Mouse (Mus musculus) forebrain, embryonic 10.5 days (tissue): Measurements from ENCODE around the gene Pklr. TPM values are rescaled to one million over a fixed set of nuclear protein-coding genes. Genes with fewer than 3 reads are reported as not detected.

Source experiments
- DNase-seq: peaks from one replicate; pipeline ENCODE4 v3.0.0-alpha.2; 2017; ENCODE audit warnings: low spot score; ENCODE audit errors: extremely low spot score
- H3K27ac ChIP-seq: fragments of 300-500 bp; sonication (generic); 2 replicates; pipeline ENCODE4 v1.5.1; 2016; ENCODE audit warnings: mild to moderate bottlenecking
- H3K27me3 ChIP-seq: fragments of 300-500 bp; sonication (generic); 2 replicates; pipeline ENCODE4 v1.6.1; 2016; ENCODE audit warnings: mild to moderate bottlenecking; ENCODE audit not compliant: poor library complexity, severe bottlenecking
- H3K36me3 ChIP-seq: fragments of 300-500 bp; sonication (generic); replicated peaks from 2 replicates; pipeline ENCODE4 v1.6.1; 2016; ENCODE audit warnings: mild to moderate bottlenecking, moderate library complexity
- H3K4me1 ChIP-seq: fragments of 300-500 bp; sonication (generic); 2 replicates; pipeline ENCODE4 v1.6.1; 2016
- H3K4me3 ChIP-seq: fragments of 300-500 bp; sonication (generic); 2 replicates; pipeline ENCODE4 v1.5.1; 2016; ENCODE audit warnings: mild to moderate bottlenecking, moderate library complexity
- H3K9me3 ChIP-seq: fragments of 300-500 bp; sonication (generic); 2 replicates; pipeline ENCODE4 v1.6.1; 2016; ENCODE audit warnings: mild to moderate bottlenecking, moderate library complexity
- WGBS: fragments of 180-500 bp; shearing (Covaris S2); methylation state at CpG from one replicate; pipeline ENCODE4 v1.1.7; 2016; 5-methylcytosine and 5-hydroxymethylcytosine counted together
- polyA plus RNA-seq: library from polyadenylated mRNA; unstranded; fragments of >200 nt; fragmentation: Nextera tagmentation; extraction: Ambion mirVana; gene quantifications from 2 replicates; pipeline ENCODE4 v1.2.1, GENCODE M21; 2016

The Pklr gene
- polyA plus RNA-seq, 1 experiment from 2014 or later = 5.6 TPM

GRCm38 (mm10) chr3:89132285-89133062 is 3.5 kb upstream of the Pklr start:
- peak; percentile 46 for DNase-seq
- peaks cover 15% of the 10 kb centered on the region for H3K4me1 ChIP-seq
- peak overlapping the region; percentile 48 for H3K4me3 ChIP-seq
- 15% methylated on average over 30 of the region's 30 CpGs for WGBS
- H3K27me3 ChIP-seq = peaks cover 35% of the 10 kb centered on the region
- H3K9me3 ChIP-seq = no peaks in the 10 kb centered on the region
- H3K27ac ChIP-seq = peak overlapping the region; percentile 48
- H3K36me3 ChIP-seq = no peaks in the 10 kb centered on the region

- no peak overlapping the region for H3K4me3 ChIP-seq
- H3K27ac ChIP-seq = peak overlapping the region; percentile 31; the same call in 1 of the 2 replicates
- H3K9me3 ChIP-seq = no peaks in the 10 kb centered on the region
- H3K36me3 ChIP-seq = no peaks in the 10 kb centered on the region
- H3K27me3 ChIP-seq = peaks cover 35% of the 10 kb centered on the region
- peaks cover 15% of the 10 kb centered on the region for H3K4me1 ChIP-seq
- WGBS = 87% methylated on average over 7 of the region's 7 CpGs
- no peak for DNase-seq
Measured at GRCm38 (mm10) chr3:89133063-89133450, 2.9 kb upstream of the Pklr start.

- DNase-seq = no peak
- H3K36me3 ChIP-seq = no peaks in the 10 kb centered on the region
- WGBS = 92% methylated on average over 1 of the region's 1 CpGs
Measured at GRCm38 (mm10) chr3:89133752-89134151, 2.2 kb upstream of the Pklr start.

GRCm38 (mm10) chr3:89136365-89136764 is 423 bp downstream of the Pklr start:
- H3K4me3 ChIP-seq = peak overlapping the region; percentile 16
- H3K27ac ChIP-seq = peak overlapping the region; percentile 67
- no peaks in the 10 kb centered on the region; the same call in 1 of the 2 replicates for H3K36me3 ChIP-seq
- no peaks in the 10 kb centered on the region for H3K9me3 ChIP-seq
- peaks cover 35% of the 10 kb centered on the region for H3K27me3 ChIP-seq
- no peak for DNase-seq
- 39% methylated on average over 9 of the region's 9 CpGs for whole genome bisulfite sequencing
- peaks cover 10% of the 10 kb centered on the region for H3K4me1 ChIP-seq

More at GRCm38 (mm10) chr3:89133752-89134151, 2.2 kb upstream of the Pklr start:
- peak overlapping the region; percentile 21; the same call in 1 of the 2 replicates for H3K27ac ChIP-seq
- H3K4me1 ChIP-seq = peaks cover 14% of the 10 kb centered on the region
- peaks cover 35% of the 10 kb centered on the region for H3K27me3 ChIP-seq
- H3K9me3 ChIP-seq = no peaks in the 10 kb centered on the region
- H3K4me3 ChIP-seq = no peak overlapping the region

- Histone ChIP-seq H3K36me3 (no peaks in the 10 kb centered on the region; the same call in 1 of the 2 replicates), H3K4me1 (peaks cover 40% of the 10 kb centered on the region), H3K4me3 (no peak overlapping the region), H3K27ac (no peak overlapping the region), H3K9me3 (no peaks in the 10 kb centered on the region), H3K27me3 (peaks cover 58% of the 10 kb centered on the region)
- WGBS = 82% methylated on average over 10 of the region's 10 CpGs
- DNase-seq = no peak
Measured at GRCm38 (mm10) chr3:89144821-89145220, 8.9 kb downstream of the Pklr start.

- WGBS = 30% methylated on average over 8 of the region's 8 CpGs
- DNase-seq = no peak
Measured at GRCm38 (mm10) chr3:89145566-89145965, 9.6 kb downstream of the Pklr start.

GRCm38 (mm10) chr3:89147101-89147978 is 11.4 kb downstream of the Pklr start:
- H3K4me1 ChIP-seq = peaks cover 41% of the 10 kb centered on the region
- peak overlapping the region; percentile 56; the same call in 1 of the 2 replicates for H3K27ac ChIP-seq
- no peaks in the 10 kb centered on the region for H3K9me3 ChIP-seq
- DNase-seq = no peak
- WGBS = 22% methylated on average over 26 of the region's 26 CpGs
- peaks cover 78% of the 10 kb centered on the region for H3K27me3 ChIP-seq
- H3K4me3 ChIP-seq = peak overlapping the region; percentile 40
- no peaks in the 10 kb centered on the region for H3K36me3 ChIP-seq

More at GRCm38 (mm10) chr3:89145566-89145965, 9.6 kb downstream of the Pklr start:
- no peak overlapping the region for H3K4me3 ChIP-seq
- H3K27ac ChIP-seq = no peak overlapping the region
- peaks cover 41% of the 10 kb centered on the region for H3K4me1 ChIP-seq
- H3K27me3 ChIP-seq = peaks cover 66% of the 10 kb centered on the region
- H3K9me3 ChIP-seq = no peaks in the 10 kb centered on the region
- H3K36me3 ChIP-seq = no peaks in the 10 kb centered on the region; the same call in 1 of the 2 replicates

GRCm38 (mm10) chr3:89147979-89148311 is 12.0 kb downstream of the Pklr start:
- 9% methylated on average over 15 of the region's 15 CpGs for WGBS
- H3K4me1 ChIP-seq = peaks cover 45% of the 10 kb centered on the region
- no peaks in the 10 kb centered on the region for H3K9me3 ChIP-seq
- H3K36me3 ChIP-seq = no peaks in the 10 kb centered on the region
- H3K27ac ChIP-seq = peak overlapping the region; percentile 56; the same call in 1 of the 2 replicates
- peak; percentile 28 for DNase-seq
- H3K4me3 ChIP-seq = peak overlapping the region; percentile 40
- H3K27me3 ChIP-seq = peaks cover 77% of the 10 kb centered on the region

- WGBS = 75% methylated on average over 14 of the region's 14 CpGs
- H3K27me3 ChIP-seq = peaks cover 74% of the 10 kb centered on the region
Measured at GRCm38 (mm10) chr3:89148567-89148966, 12.6 kb downstream of the Pklr start.

GRCm38 (mm10) chr3:89152084-89152835 is 16.3 kb downstream of the Pklr start:
- WGBS = 64% methylated on average over 17 of the region's 17 CpGs
- Histone ChIP-seq H3K4me1 (peaks cover 23% of the 10 kb centered on the region), H3K36me3 (no peaks in the 10 kb centered on the region), H3K27ac (no peak overlapping the region), H3K27me3 (peaks cover 51% of the 10 kb centered on the region), H3K4me3 (no peak overlapping the region), H3K9me3 (no peaks in the 10 kb centered on the region)
- no peak for DNase-seq

More at GRCm38 (mm10) chr3:89148567-89148966, 12.6 kb downstream of the Pklr start:
- Histone ChIP-seq H3K4me1 (peaks cover 45% of the 10 kb centered on the region), H3K9me3 (no peaks in the 10 kb centered on the region), H3K27ac (no peak overlapping the region), H3K36me3 (no peaks in the 10 kb centered on the region), H3K4me3 (0 out of 2 replicates have a peak overlapping the region, but pooled peaks have one; percentile 40)
- no peak for DNase-seq

GRCm38 (mm10) chr3:89156951-89157350 is 21.0 kb downstream of the Pklr start:
- Histone ChIP-seq H3K9me3 (no peaks in the 10 kb centered on the region), H3K27ac (no peak overlapping the region), H3K4me1 (peaks cover 32% of the 10 kb centered on the region), H3K27me3 (peaks cover 28% of the 10 kb centered on the region), H3K36me3 (no peaks in the 10 kb centered on the region), H3K4me3 (no peak overlapping the region)
- WGBS = 90% methylated on average over 8 of the region's 8 CpGs
- DNase-seq = no peak

GRCm38 (mm10) chr3:89158651-89159050 is 22.7 kb downstream of the Pklr start:
- peak overlapping the region; percentile 77 for H3K4me3 ChIP-seq
- WGBS = 21% methylated on average over 7 of the region's 7 CpGs
- peaks cover 21% of the 10 kb centered on the region for H3K27me3 ChIP-seq
- H3K27ac ChIP-seq = no peak overlapping the region
- H3K4me1 ChIP-seq = peaks cover 28% of the 10 kb centered on the region
- no peaks in the 10 kb centered on the region for H3K9me3 ChIP-seq
- H3K36me3 ChIP-seq = no peaks in the 10 kb centered on the region
- no peak for DNase-seq
